Mouse (Mus musculus) frontal cortex, postnatal 10 days (tissue): ENCODE results near the gene Lrr1.

Source experiments
- DNase-seq, 2 experiments: peaks; one replicate each; pipeline ENCODE4 v3.0.0; 2022; ENCODE audit warnings: low spot score in 2 of 2, mixed read lengths in 1 of 2

The Lrr1 gene

GRCm38 (mm10) chr12:69198164-69198535, 29.5 kb downstream of the Lrr1 start, which contains the start of gene Dnaaf2:
Gene Dnaaf2 (minus strand): TSS chr12:69198429.
- peak in 1 of 2 experiments; percentile 63 for DNase-seq

- DNase-seq: no peak
These were observed 30.4 kb downstream of the Lrr1 start for GRCm38 (mm10) chr12:69198985-69199384.

GRCm38 (mm10) chr12:69204052-69204833, 35.6 kb downstream of the Lrr1 start, which contains the start of gene Gm49384:
Gene Gm49384 (minus strand): TSS chr12:69204267.
- no peak for DNase-seq

- DNase-seq: no peak
These were observed 38.8 kb downstream of the Lrr1 start for GRCm38 (mm10) chr12:69207396-69207795.

- DNase-seq: no peak
These were observed 39.3 kb downstream of the Lrr1 start for GRCm38 (mm10) chr12:69207926-69208325.

- no peak for DNase-seq
These were observed 39.9 kb downstream of the Lrr1 start for GRCm38 (mm10) chr12:69208520-69208919.

GRCm38 (mm10) chr12:69210056-69210979, 41.7 kb downstream of the Lrr1 start:
- no peak for DNase-seq

- no peak for DNase-seq
These were observed 42.4 kb downstream of the Lrr1 start for GRCm38 (mm10) chr12:69211057-69211456.

- no peak for DNase-seq
These were observed 44.7 kb downstream of the Lrr1 start for GRCm38 (mm10) chr12:69213186-69213777.

GRCm38 (mm10) chr12:69214393-69214792, 45.8 kb downstream of the Lrr1 start:
- DNase-seq: no peak

- peak in 1 of 2 experiments; percentile 43 for DNase-seq
These were observed 46.6 kb downstream of the Lrr1 start for GRCm38 (mm10) chr12:69215000-69215785.

GRCm38 (mm10) chr12:69216587-69216986, 48.0 kb downstream of the Lrr1 start:
- DNase-seq: no peak

GRCm38 (mm10) chr12:69220613-69221277, 52.1 kb downstream of the Lrr1 start:
- no peak for DNase-seq

- peak; percentile 50 to 82 for DNase-seq
These were observed 59.3 kb downstream of the Lrr1 start, which contains the start of gene Pole2 for GRCm38 (mm10) chr12:69227776-69228466. Gene Pole2 (minus strand): TSS chr12:69228195.
